Mouse (Mus musculus): ENCODE data around the gene Zbtb49.

GRCm38 (mm10) chr5:38197482-38197823, 22.8 kb downstream of the Zbtb49 start:
- TF ChIP-seq GATA1 (IDR thresholded peaks at IDR 0.05; ENCODE audit: low read length), result no peak
- no peak for TF ChIP-seq TAL1 (IDR thresholded peaks at IDR 0.05; ENCODE audit: low read length)
